Mouse (Mus musculus) lung, postnatal 0 days (tissue): ENCODE data around the gene Sh3pxd2a.

Experiments
- CTCF ChIP-seq: IDR thresholded peaks from 2 replicates; pipeline ENCODE4 v1.5.1; 2016; ENCODE audit warnings: antibody characterized with exemption, mild to moderate bottlenecking
- EP300 ChIP-seq: IDR thresholded peaks from 2 replicates; pipeline ENCODE4 v1.6.1; 2016; ENCODE audit warnings: antibody characterized with exemption, mild to moderate bottlenecking, control low read depth

DNA sequence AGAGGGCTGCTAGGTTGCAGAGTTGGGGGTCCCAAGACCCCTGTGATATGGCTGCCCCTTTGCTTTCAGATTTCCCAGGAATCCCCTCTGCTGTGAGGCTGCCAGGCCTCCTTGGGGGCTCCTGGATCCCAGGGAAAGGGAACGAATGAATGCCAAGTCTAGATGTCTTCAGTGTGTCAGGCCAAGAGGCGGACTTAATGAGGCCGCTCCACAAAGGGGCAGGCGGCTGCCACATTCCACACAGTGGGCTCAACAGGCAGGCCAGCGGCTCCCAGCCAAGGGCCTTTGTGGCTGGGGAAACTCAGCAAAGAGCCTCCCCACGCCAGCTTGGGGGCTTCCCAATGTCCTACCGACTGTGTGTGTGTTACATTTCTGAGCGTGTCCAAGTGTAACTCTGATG, 109.7 kb downstream of the Sh3pxd2a start:
- TF ChIP-seq CTCF: no peak
- TF ChIP-seq EP300: no peak
